Mouse (Mus musculus): ENCODE measurements around the gene Ltbp2.

GRCm38 (mm10) chr12:84918809-84919208, 42.5 kb upstream of the Ltbp2 start:
- TF ChIP-seq POLR2A (IDR thresholded peaks at IDR 0.05; ENCODE audit: borderline replicate concordance, extremely low read depth, low read depth, low read length) (no peak), CTCF (IDR thresholded peaks at IDR 0.05; ENCODE audit: insufficient read depth, low read length) (no peak)

All from lung, adult 2 months (tissue).